Mouse (Mus musculus) T-helper 1 cell (primary cell): ENCODE measurements around the gene Kifc1.
"Not testable (repeated sequence)": the region's sequence is repeated elsewhere in the genome, so short reads cannot be mapped to it uniquely, and the experiment has no call there.

Source experiments
- in situ Hi-C: fragments of 300-600 bp; cut with MboI, MseI; formaldehyde crosslinking; loops from one replicate; pipeline ENCODE4 v1.15.1; 2025; ENCODE audit warnings: high pct_unique_total_duplicates

The Kifc1 gene

DNA sequence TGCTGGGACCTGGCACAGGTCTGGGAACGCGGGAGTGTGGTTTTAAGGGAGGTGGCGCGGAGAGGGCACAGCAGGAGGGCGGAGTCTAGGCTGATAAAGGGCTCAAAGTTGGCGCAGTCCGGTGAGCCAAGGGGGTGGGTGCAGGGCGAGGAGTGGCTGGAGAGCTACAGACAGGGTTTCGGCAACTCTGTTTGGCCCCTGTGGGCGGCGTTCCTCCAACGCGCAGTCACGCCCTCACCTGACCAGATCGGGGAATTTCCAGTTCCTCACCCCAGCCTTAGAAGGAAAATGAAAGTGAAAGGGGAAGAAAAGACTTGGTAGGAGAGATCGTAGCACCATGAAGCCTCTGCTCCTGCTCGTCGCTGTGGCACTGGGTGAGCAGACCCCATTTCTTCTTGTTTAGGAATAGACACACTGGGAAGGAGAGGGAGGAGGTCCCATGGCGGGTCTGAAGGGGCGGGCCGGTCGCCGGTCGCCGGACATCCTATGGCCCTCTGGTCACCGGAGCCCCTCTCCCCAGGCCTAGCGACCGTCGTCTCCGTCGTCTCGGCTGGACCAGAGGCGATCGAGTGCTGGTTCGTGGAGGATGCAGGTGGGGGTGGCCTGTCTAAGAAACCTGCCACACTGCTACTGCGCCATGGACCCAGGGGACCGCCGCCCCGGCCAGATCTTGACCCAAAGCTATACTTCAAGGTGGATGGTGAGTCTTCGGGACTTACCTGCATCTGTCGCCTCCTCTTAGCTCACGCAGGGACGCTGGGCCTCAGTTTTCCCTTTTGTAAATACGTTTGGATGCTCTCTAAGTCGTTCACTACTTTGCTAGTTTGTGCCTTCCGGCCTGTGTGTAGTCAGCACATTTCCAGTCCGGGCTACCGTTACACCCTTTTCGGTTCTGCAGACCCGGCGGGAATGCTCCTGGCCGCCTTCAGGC lies 29.2 kb upstream of the Kifc1 start:
- in situ Hi-C loops: no loop called here

DNA sequence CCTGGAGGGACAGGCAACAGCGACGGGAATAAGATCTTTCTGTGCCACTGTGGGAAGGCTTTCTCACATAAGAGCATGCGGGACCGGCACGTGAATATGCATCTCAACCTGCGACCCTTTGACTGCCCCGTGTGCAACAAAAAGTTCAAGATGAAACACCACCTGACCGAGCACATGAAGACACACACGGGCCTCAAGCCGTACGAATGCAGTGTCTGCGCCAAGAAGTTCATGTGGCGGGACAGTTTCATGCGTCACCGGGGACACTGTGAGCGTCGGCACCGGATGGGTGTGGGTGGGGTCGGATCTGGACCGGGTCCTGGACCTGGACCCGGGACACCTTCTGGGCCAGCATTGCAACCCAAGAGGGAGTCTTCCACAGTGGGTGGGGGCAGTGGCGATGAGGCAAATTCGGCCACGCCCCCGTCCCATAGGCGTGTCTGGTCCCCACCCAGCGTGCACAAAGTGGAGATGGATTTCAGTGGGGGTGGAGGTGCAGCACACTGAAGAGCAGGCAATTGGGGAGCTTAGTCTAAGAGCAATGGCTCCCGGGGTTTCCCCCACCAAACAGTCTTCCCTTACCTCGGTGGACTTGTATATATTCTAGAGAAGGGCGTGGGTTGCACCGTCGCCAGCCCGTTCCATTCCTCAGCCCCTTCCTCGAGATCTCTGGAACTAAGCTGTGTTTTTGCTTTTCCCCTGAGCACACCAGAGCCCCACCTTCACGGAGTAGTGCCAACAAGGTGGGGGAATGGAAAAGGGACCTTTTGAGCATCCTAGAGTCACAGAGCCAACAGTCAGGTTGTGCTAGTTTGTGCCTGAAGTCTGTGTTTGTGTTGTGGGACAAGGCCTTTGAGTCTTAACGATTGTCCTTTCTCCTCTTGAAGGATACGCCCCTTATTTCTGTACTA lies 28.1 kb upstream of the Kifc1 start:
- in situ Hi-C loops: no loop called here

DNA sequence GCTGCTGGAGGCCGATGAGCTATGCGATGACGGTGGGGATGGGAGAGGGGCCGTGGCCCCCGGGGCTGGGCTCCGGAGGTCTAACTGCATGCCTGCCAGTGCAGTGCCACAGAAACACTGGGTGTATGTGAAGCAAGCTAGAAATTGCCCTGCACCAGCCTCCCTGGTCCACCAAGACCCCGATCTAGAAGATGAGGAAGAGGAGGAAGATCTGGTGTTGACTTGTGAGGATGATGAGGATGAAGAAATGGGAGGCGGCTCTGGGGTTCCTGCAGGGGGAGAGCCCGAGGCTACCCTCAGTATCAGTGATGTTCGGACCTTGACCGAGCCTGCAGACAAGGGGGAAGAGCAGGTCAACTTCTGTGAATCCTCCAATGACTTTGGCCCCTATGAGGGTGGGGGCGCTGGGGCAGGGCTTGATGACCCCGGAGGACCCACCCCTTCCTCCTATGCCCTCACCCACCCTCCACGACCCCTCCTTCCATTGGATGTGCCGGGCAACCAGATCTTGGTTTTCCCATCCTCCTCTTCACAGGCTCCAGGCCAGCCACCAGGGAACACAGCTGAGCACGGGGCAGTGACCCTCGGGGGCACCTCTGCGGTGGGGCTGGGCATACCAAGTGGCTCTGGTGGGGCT lies 27.3 kb upstream of the Kifc1 start:
- in situ Hi-C loops: no loop called here

DNA sequence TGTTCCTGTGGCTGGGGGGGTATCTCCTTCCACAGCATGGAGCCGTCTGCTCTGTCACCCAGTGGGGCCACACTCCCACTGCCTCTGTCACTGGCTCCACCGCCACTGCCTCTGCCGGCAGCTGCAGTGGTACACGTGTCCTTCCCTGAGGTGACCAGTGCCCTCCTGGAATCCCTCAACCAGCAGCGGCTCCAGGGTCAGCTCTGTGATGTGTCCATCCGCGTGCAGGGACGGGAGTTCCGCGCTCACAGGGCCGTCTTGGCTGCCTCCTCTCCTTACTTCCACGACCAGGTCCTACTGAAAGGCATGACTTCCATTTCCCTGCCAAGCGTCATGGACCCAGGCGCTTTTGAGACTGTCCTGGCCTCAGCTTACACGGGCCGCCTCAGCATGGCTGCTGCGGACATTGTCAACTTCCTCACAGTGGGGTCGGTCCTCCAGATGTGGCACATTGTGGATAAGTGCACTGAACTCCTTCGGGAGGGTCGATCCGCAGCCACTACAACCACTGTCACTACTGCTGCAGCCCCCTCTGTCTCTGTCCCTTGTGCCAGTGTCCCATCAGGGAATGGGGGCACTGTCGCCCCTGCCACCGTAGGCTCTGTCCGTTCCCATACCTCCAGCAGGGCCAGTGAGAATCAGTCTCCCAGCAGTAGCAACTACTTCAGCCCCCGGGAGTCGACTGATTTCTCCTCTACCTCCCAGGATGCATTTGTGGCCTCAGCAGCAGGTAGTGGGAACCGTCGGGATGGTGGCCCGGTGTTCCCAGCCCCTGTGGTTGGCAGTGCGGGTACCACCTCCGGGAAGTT lies 26.6 kb upstream of the Kifc1 start:
- in situ Hi-C loops: no loop called here

DNA sequence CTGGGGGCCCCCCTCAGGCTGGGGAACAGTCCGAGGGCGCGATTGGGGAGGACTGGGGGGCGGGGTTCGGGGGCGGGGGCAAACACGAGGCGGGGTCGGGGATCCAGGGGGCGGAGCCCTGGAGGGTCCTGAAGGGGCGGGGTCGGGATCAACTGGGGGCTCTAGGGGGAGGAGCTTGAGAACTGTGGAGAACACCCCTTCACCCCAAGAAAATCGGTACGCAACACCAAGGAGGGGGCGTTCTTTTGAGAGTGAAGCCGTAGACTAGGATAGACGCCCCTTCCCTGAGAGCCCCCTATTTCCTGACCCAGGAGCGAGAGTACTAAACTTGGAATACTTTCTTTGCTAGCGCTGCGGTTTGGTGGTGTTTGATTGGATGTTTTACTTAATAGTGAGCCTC lies 25.8 kb upstream of the Kifc1 start:
- in situ Hi-C loops: no loop called here

DNA sequence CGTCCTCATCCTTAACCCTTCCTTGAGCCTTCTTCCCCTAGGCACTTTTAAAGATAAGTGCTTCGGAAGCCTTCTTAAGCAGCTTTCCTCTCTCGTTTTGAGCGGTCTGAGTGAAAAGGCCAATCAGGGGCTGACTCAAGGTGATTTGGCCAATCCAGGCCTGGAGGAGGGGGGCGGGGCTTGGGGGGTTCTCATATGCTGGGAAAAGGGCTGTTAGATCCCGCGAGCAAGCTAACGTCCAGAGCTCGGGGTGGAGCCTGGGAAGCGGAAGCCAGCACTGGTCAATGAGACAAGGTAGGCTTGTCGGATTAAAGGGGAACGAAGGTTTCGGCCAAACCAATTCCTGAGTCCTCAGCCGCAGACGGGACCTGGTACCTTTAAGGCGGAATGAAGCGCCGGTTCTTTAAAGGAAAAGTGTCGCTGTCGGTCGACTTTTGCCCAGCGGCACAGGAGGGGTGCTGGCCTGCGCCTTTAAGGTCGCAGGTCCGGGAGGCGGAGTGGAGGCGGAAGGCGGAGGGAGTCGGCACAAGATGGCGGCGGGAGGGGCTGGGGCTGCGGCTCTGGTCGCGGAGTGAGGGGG lies 25.3 kb upstream of the Kifc1 start, which contains the start of the genes Tapbp and Zbtb22:
Gene Tapbp (plus strand): TSS at position 229 of the 580 bp plus-strand sequence.
Gene Zbtb22 (plus strand): TSS at position 234 of the 580 bp plus-strand sequence.
- in situ Hi-C loops: no loop called here

DNA sequence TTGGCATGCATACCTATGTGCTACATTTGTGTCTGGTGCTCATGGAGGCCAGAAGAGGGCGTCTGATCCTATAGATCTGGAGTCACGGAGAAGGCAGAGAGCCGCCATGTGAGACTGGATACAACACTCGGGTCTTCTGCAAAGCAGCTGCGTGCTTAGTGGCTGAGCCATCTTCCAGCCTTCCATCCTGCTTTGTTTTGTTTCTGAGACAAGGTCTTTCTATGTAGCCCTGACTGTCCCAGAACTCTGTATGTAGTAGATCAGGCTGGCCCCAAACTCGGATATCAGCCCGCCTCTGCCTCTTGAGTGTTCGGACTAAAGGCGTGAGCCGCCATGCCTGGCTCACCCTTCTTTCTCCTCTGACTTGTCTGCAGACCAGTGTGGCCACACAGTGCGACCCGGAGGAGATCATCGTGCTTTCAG lies 24.5 kb upstream of the Kifc1 start:
- in situ Hi-C loops: no loop called here

DNA sequence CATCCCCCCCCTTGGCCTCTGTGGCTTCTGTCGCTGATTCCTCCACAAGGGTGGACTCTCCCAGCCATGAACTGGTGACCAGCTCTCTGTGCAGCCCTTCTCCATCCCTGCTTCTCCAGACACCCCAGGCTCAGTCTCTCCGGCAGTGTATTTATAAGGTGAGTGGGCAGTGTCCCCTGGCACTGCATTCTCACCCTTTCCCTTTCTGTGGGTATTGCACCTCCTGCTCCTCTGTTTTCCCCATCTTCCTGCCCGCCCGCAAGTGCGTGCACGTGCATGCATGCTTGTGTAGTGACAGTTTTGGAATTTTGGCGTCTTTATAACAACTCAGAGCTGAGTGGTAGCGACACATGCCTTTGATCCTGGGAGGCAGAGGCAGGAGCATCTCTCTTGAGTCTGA lies 23.4 kb upstream of the Kifc1 start:
- in situ Hi-C loops: no loop called here

DNA sequence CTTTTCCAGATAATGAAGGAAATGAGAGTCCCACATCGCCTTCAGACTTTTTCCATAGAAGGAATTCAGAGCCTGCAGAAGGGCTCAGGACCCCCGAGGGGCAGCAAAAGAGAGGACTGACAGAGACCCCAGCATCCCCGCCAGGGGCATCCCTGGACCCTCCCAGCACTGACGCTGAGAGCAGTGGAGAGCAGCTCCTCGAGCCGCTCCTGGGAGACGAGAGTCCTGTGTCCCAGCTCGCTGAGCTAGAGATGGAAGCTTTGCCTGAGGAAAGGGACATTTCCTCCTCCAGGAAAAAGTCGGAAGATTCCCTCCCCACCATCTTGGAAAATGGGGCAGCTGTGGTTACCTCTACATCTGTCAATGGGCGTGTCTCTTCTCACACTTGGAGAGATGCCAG lies 22.8 kb upstream of the Kifc1 start:
- in situ Hi-C loops: no loop called here

DNA sequence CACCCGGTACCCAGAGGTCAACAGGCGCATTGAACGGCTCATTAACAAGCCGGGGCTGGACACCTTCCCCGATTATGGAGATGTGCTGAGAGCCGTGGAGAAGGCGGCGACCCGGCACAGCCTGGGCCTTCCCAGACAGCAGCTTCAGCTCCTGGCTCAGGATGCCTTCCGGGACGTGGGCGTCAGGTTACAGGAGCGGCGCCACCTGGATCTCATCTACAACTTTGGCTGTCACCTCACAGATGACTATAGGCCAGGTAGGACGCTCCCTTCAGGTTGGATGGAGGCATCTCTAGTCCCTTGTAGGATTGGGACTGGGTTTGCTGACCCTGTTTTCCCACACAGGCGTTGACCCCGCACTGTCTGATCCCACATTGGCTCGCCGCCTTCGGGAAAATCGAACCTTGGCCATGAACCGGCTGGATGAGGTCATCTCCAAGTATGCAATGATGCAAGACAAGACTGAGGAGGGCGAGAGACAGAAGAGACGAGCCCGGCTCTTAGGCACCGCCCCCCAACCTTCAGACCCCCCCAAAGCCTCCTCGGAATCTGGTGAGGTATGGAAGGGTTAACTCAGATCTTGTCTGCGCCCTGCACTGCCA lies 21.5 kb upstream of the Kifc1 start:
- in situ Hi-C loops: no loop called here

DNA sequence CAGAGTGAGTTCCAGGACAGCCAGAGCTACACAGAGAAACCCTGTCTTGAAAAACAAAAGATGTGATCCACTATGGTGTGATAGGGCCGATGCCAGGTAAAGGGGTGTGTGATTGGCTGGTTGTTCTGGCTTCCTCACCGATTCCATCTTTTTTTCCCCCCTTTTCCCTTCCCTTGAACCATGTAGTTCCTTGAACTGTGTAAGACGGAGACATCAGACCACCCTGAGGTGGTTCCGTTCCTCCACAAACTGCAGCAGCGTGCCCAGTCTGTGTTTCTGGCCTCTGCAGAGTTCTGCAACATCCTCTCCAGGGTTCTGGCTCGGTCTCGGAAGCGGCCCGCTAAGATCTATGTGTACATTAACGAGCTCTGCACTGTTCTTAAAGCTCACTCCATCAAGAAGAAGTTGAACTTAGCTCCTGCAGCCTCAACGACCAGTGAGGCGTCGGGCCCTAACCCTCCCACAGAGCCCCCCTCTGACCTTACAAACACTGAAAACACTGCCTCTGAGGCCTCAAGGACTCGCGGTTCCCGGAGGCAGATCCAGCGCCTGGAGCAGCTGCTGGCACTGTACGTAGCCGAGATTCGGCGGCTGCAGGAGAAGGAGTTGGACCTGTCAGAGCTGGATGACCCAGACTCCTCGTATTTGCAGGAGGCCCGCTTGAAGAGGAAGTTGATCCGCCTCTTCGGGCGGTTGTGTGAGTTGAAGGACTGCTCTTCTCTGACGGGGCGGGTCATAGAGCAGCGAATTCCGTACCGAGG lies 20.8 kb upstream of the Kifc1 start:
- in situ Hi-C loops: no loop called here

DNA sequence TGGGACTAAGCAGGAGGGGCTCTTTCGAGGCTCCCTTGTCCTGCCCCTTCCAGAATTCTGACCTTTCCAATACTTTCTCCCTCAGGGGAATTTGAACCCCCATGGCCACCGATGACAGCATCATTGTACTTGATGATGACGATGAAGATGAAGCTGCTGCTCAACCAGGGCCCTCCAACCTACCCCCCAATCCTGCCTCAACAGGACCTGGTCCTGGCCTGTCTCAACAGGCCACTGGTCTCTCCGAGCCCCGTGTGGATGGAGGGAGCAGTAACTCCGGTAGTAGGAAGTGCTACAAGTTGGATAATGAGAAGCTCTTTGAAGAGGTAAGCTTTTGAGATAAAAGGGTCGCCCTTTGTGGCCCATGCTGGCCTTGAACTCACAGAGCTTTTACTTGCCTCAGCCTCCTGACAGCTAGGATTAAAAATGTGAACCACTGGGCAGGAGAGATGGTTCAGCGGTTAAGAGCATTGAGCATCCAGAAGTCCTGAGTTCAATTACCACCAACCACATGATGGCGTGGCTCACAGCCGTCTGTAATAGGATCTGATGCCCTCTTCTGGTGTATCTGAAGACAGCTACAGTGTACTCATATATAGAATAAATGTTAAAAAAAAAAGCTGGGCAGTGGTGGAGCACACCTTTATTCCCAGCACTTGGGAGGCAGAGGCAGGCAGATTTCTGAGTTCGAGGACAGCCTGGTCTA lies 20.0 kb upstream of the Kifc1 start:
- in situ Hi-C loops: no loop called here

DNA sequence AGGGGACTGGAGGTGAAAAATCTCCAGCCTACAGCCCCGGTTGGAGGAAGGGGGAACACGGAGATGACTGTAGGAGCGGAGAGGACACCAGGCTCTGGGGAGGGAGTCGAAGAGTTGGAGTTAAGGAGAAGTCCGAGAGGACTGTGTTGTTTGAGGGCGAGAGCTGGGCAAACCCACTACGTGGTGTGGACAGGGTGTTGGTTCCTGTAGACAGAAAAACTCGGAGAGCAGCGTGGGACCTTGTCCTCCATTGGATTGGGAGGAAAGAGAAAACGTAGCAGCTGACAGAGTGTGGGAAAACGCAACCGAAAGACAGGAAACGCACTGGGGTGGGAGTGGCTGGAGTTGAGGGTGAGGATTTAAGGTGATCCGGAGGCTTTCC lies 19.4 kb upstream of the Kifc1 start:
- in situ Hi-C loops: no loop called here

DNA sequence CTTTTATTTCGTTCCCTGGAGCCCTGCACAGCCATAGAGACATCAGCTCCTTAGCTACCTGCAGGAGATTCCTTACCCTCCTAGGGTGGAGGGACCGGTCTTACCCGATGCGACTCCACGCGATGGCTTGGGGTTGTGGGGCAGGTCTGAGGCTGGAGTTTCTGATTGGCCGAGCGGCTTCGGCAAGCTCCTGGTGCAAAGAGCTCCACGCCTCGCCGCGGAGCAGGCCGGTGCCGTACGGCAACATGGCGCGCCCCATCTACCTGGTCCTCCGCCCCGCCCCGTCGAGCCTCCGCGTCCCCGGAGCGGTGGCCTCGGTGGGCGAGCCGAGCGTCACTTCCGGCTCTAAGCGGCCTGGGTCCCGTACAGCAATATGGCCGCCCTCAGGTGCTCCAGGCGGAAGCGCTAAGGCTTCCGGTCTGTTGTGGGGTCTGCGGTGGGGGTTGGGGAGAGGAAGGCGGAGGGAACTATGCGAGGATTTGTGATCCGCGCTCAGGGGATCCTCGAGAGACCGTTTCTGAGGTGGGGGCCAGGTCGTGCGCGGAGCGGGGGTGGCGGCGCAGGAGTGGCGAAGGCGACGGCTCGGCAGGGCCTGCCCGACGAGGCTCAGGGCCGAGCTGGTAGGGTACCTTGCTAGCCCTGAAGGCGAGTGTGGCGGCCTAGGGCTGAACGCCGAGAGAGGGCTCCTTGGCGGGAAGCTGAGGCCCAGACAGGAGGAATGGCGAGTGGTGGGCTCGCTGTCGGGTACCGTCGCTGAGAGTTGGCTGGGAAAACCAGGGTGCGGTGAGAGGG lies 18.8 kb upstream of the Kifc1 start, which contains the start of gene Daxx:
Gene Daxx (plus strand): TSS at position 338 of the 792 bp plus-strand sequence.
- in situ Hi-C loops: no loop called here

DNA sequence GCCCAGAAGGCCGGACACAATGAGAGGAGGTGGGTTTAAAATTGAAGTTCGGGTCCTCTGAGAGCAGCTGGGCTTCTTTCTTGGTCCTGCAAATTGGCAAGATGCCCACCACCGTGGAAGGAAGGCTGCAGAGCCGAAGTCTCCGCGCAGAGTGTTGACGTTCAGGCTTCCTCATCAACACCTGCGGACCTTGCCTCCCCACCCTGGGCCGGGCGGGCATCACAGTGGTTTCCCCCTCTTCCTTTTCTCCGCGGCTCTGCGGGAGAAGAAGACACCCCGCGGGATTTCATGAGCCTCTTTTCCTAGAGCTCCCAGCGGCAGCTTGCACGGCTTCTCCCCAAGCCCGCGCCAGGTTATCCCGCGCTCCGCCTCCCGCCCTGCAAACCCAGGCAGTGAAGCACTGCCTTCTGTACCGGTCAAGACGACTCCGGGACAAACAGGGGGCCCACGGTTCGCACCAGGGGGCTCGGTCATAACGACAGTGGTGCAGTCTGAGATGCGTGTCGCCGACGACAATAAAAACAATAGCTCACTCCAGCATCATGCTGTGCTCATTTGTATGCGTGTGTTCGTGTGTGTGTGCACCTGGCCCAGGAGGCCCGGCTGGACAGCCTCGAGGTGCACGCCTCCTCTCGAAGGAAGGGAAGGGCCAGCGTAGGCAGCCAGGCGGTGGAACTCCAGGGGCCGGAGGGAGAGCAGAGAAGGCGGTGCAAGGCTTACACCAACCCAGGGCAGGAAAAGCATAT lies 18.0 kb upstream of the Kifc1 start:
- in situ Hi-C loops: no loop called here

DNA sequence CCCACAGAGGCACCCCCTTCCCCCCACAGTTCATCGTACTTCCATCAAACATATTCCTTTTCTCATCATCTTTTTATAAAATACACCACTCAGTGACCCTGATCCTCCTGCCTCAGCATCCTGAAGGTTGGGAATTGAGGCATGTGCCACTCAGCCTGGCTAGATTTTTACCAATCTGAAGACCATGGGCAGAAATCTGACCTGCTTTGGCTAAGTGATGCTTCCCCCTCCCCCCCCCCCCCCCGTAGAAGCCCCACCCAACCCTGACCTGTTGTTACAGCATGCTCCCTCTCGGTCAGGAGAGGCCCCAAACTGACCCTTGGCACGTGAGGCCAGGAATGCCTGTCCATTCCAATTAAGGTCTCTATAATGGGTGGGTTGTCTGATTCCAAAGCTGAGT lies 14.4 kb upstream of the Kifc1 start, which contains the start of gene Platr17:
Gene Platr17 (plus strand): TSS at position 301 of the 400 bp plus-strand sequence.
- in situ Hi-C loops: not testable (repeated sequence)
